Mouse (Mus musculus) frontal cortex, adult 2 months (tissue): ENCODE results near the gene Lzic. TPM values are rescaled to one million over a fixed set of nuclear protein-coding genes. Genes with fewer than 3 reads are reported as not detected.

Experiments used
- DNase-seq, 2 experiments: peaks; one replicate each; pipeline ENCODE4 v3.0.0; 2022; ENCODE audit warnings: low spot score in 1 of 2; ENCODE audit errors: extremely low spot score in 1 of 2
- polyA plus RNA-seq: library from polyadenylated mRNA; depleted of rRNA; stranded (reverse); fragments of >200 nt; gene quantifications from 2 replicates; pipeline ENCODE4 v1.2.3, GENCODE M21; 2012; rRNA removed

Lzic gene
- polyA plus RNA-seq, 1 experiment = 16.7 TPM

DNA sequence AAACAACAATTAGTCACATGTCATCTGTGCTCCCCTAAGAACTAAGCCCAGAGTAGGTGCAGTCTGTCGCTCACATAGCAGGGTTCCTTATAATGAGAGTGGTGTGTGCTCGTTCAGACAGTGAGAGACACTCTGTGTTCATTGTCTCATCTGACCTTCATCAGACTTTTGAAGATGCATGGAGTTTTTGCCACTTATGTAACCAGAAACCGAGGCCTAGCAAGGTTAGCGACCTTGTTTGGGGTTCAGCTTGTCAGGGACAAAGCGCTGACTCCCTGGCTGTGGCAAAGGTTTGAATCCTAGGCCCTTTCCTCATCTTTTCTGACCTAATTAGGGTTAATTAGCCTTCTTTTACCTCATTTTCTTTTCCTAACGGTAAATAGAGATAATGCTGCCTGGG lies 38.9 kb downstream of the Lzic start:
- no peak for DNase-seq

DNA sequence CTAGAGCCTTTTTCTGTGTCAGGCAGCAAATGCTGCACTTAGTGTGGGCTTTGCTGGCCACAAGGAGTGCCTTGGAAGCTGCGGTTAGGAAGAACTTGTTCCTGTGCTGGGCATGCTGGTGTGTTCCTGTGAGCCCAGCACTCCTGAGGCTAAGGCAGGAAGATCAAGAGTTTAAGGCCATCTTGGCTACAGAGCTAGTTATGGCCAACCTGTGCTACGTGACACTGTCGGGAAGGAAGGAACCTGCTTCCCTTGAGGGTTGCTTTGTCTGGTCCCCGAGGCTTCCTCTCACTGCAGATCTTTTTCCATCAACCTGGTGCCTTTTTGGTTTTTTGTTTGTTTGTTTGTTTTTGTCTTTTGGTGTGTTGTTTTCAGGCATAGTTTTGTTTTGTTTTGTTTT lies 40.1 kb downstream of the Lzic start:
- DNase-seq = no peak

DNA sequence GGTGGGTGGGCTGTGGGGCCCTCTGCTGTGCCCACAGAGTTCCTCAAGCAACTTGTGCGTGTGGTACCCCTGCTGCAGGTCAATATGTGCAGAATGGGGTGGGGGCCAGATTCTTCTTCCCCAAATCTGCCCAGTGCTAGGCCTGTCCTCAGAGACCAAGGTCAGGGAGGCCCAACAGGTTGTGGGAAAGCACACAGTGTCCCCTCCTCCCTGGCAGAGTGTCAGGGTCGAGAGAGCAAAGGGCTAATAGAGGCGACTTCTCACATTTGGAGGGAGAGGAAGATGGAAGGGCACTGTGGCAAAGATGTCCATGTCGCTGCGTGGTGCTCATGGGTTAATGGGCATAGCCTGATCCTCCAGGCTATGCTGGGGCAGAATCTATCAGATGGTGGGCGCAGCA lies 40.8 kb downstream of the Lzic start:
- no peak for DNase-seq

DNA sequence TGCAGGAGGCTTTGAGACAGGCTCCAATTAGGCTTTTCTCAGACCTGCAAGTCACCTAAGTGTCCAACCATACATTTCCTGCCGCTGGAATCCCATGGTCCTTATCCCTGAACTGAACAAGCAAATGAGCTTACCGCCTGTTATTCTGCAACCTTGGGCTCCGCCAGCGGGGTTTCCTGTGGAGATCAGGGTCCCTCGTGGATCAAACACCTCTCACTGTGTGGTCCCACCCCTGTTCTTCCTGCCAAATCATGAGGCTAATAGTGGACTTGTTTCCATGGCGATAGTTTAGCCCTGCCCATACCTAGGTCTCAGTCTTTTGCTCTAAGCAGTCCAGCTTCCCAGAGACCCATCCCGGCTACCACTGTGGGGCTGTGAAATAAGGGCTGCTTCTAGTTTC lies 41.3 kb downstream of the Lzic start:
- no peak for DNase-seq

DNA sequence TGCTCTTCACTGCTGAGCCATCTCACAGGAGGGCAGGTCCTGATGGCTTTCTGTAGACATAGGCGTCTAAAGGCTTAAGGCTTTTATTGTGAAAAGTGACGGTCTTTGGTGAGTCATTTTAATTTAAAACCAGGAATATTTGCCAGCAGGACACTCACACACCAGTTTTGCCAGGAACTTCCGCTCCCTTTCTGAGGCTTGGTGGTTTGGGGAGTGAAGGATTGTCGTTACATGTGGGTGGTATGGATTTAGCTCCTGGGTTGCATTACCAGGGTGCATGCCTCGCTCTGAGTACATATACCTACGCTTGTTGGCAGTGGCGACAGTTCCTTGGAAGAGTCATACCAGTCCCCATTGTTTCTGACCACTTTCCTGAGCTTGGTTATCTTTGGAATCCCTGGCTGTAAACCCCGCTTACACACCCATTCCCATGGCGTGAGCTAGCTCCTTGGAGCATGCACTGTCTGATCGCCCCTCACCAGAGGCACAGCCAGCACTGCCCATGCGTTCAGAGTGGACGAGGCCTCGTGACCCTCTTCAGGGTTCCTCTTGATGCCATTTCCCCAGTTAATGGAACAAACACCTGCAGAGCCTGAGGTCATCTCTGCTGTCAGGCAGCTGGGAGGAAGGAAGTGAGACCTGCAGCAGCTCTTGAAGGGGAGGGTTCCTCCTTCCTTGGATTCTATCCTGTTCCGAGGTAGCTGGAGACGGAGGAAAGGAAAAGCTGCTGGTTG lies 42.8 kb downstream of the Lzic start:
- no peak for DNase-seq

DNA sequence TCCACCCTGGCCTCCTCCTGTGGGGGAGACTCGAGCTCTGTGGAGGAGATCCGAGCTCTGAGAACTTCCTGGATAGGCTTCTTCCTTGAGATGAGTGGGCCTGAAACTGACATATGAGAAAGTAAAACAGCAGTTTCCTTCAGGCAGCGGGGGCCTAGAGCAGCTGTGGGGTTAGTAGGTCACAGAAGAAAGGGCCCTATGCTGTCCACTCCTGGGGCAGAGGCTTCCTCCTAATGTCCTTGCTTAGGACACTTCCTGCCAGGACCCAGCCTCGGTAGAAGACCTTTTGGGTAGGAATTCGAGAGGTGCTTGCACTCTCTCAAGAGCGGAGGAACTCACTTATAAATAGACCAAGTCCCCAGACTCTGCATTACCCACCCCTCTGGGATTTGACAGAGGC lies 44.7 kb downstream of the Lzic start:
- no peak for DNase-seq

DNA sequence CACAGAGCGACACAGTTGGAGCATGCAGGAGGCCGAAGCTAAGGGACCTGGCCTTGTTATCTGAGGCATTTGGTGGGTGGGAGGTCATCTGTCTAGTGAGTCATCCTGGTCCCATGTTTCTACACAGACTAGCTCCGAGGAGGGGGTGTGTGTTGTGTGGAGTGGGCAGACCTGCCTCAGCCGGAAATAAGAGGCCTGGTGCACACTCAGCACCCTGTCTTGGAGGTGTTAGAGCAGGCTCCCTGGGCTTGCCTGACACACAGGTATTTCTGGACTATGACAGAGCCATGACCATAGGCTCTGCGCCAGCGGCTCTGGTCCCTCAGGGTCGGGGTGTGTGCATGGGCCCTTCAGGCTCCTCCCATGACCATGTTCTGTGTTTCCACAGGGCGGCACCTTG lies 54.4 kb downstream of the Lzic start:
- no peak for DNase-seq

DNA sequence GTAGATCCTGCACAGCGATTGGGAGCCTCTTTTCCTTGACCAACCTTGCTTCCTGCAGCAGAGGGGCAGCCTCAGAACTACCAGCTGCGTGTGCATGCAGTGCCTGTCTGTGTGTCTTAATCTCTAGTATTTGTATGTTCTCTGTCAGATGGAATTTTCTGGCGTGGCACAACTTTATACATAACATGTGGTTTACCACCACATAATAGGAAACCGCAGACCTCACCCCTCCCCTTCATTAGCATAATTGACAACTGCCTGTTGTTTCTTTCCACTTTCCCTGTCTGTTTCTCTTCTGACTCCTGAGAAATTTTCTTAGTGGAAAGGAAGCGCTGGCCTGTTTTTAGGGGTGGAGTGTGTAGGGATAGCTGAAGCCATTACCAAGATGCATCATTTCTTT lies 56.9 kb downstream of the Lzic start:
- no peak for DNase-seq

DNA sequence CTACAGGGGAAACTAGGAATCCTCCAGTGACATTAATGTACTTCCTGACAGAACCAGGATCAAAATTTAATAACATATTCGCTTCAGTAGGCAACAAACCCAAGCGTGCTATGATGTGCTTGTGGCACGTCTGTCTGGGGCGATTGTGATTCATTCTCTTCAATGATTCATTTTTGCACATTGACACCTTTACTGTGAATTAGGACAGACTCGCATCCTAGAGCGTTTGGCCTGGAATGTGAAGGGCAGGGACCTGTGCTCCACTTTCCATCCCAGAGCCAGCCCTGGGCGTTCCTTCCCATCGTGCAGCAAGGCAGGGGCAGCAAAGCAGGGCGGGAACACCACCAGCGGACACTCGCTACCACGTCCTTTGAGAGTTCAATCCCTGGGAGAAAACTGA lies 57.4 kb downstream of the Lzic start:
- DNase-seq = no peak

DNA sequence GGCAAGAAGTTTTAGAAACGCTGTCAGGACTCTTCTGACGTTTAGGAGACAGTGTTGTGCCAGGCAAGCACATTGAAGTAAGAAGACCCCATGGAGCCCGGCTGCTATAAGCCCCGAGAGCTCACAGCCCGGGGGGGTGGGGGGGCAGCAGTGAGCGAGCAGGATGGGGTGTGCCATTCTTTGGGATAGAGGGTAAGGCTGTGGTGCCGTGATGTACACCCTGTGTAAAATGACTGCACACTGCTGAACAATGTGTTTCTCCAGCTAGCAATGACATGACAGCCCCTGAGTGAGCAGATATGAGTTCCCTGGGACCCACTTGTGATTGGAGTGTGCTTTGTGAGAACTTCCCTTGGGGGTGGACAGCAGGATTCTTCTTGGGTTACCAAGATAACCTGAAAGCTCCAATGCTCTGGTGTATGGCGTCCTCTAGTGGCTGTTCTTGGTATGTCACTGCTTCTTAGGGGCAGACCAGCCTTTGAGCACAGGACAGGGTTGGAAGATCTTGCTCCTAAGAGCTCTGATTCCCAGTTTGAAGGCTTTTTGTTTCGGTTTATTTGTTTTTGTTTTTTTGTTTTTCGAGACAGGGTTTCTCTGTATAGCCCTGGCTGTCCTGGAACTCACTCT lies 58.0 kb downstream of the Lzic start:
- peak; percentile 59 to 97 for DNase-seq

DNA sequence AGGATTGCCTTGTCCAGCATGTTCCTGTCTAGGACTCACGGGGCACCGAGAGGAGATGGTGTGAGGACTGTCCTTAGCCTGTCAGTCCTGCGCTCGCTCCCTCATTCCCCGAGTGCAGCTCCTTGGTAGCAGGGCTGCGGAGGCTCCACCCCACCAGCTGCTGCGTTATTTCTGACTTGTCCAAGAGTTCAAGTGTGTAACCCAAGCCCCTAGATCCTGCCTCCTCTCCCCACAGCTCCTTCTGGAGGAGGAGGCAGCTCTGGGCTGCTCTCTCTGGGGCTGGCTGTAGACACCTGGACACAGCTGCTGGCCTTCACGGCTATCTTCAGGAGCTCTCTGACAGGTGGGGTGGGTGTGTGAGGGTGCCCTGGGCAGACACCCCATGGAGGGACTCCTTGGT lies 59.9 kb downstream of the Lzic start:
- DNase-seq = no peak

Other genes starting within 250 kb of the Lzic start
- gene Kif1b, start 177.5 kb upstream of the Lzic start, polyA plus RNA-seq = 150 and 188 TPM in 2 replicates
- gene Ube4b, start 58.5 kb upstream of the Lzic start, polyA plus RNA-seq = 95.4 and 101 TPM in 2 replicates
- gene Rbp7, start 30.3 kb upstream of the Lzic start, polyA plus RNA-seq = 0.67 and 0.82 TPM in 2 replicates
- gene Tmem274, start 7.9 kb upstream of the Lzic start, polyA plus RNA-seq = not detected in 2 replicates
- gene Nmnat1, start within 50 bp of the Lzic start, polyA plus RNA-seq = 8.1 and 8.4 TPM in 2 replicates
- gene Ctnnbip1, start 33.0 kb downstream of the Lzic start, polyA plus RNA-seq = 44.8 TPM in 2 replicates
- gene Clstn1, start 101.2 kb downstream of the Lzic start, polyA plus RNA-seq = 310 and 338 TPM in 2 replicates
- gene Pik3cd, start 217.3 kb downstream of the Lzic start, polyA plus RNA-seq = 13.5 and 15.2 TPM in 2 replicates